Mouse (Mus musculus) B cell, adult 67 days (primary cell): ENCODE measurements around the gene S100a16. TPM values are rescaled to one million over a fixed set of nuclear protein-coding genes. Genes with fewer than 3 reads are reported as not detected.

Experiments used
- total RNA-seq, 2 experiments: library from RNA; stranded (reverse); gene quantifications; 4 replicates each; pipeline ENCODE4 v1.2.4; 2023

The S100a16 gene
- total RNA-seq = not detected

DNA sequence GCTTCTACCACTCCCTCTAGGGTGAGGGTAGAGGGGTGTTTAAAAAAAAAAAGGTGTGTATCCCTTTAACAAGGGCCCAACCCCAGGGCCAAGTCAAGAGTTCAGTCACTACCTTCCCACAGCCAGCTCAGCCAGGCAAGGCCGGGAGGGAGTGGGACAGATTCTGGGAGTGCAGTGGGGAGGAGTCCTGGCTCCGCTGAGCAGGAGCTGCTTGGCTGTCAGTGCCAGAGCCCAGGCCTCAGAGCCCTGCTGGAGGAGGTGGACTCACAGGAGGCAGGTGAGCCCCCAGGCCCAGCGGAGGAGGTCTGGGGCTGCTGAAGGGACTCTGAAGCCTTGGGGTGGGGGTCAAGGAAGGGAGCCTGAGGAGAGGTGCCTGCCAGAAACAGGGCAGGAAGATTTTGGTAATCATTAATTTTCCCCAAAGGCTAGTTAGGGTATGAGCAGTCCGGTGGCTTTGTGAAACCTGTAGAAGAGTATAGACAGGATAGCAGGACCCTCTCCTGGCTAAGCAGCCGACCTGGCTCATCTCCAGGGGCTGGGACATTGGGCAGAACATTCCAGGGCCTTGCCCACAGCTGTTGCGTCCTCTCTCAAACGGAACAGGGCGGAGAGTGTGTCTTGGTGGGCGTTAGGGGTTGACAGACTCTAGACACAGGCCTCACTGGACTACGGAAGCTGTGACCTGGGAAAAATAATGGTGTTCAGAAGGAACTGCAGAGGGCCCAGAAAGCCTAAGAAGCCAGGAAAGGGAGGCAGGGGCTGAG, at the start of gene S100a16:
Gene S100a16, plus strand, starts transcription at position 114 of the 764 bp plus-strand sequence.

DNA sequence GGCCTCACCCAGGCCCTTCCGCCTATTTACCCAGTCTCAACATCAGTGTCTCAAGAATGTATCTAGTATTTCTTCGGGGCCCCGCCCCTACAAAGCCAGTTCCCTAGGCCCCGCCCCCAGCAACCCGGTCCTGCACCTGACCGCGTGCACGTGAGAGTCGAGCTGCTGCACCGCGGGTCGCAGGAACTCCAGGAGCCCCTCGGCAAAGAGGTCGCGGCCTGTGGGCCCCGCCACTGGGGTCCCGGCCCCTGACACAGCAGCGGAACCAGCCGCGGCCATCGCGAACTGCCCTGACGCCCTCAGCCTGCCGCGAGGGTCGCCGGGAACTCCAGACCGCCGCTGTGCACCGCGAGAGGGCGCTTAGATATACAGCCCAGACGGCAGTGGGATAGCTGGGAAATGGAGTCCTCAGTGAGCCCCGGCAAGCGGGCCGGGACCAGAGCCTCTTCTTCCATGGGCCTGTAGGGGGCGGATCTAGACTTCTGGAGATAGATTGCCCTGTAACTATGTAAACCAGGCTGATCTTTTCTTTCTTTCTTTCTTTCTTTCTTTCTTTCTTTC, 46.3 kb upstream of the S100a16 start, which contains the start of gene Snapin:
Gene Snapin, minus strand, starts transcription at position 338 of the 561 bp plus-strand sequence.

GRCm38 (mm10) chr3:90508950-90509746, 27.9 kb upstream of the S100a16 start, which contains the start of gene Chtop:
TSS of gene Chtop (minus strand) at chr3:90509498.

GRCm38 (mm10) chr3:90513796-90514590, 23.1 kb upstream of the S100a16 start, which contains the start of the genes S100a1 and S100a13:
TSS of gene S100a1 (minus strand) at chr3:90514392.
TSS of gene S100a13 (plus strand) at chr3:90514435.

DNA sequence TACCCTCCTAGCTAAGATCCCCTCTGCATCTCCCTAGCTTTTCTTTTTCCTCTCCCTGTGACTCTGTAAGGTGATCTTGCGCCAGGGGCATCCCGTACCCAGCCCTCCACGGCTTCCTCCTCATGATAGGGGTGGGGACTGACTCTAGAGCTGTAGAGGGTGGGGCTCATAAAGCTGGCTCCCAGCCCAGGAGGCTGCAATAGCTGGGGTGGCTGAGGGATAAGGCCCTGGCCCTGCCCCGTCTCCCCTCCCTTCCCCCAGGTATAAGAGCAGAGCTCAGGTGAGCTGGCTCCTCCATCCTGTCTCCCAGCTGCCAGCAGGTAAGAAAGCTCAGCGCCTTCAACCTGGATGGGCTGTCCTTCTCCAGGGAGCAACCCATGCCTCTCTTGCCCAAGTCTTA, 10.5 kb upstream of the S100a16 start, which contains the start of gene S100a14:
Gene S100a14, plus strand, starts transcription at position 277 of the 400 bp plus-strand sequence.

DNA sequence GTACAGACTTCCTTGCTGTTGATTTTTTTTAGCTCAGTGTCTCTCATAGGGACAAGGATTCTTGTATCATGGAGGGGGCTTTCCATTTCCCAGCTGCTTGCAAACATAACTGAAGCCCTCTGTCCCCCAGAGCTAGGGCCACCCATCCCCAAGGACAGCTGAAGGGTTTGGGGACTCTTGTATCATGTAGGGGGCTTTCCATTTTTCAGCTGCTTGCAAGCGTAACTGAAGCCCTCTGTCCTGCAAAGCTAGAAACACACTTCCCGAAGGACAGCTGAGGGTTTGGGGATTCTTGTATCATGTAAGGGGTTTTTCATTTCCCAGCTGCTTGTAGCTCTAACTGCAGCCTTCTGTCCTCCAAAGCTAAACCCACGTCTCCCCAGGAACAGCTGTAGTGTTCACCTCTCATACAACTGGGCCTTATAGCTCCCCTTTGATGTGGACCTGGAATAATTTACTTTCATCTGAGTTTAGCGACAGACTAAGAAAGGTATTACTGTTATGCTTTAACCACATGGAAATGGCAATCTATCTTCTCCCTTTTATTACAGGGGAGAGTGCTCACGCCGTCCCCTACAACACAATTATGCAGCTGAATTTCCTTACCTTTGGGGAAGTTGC, 23.1 kb downstream of the S100a16 start, which contains the start of gene S100a3:
Gene S100a3, plus strand, starts transcription at position 571 of the 621 bp plus-strand sequence.

GRCm38 (mm10) chr3:90589947-90590346, 52.9 kb downstream of the S100a16 start, which contains the start of gene S100a2:
TSS of gene S100a2 (plus strand) at chr3:90590247.

Other genes starting within 250 kb of the S100a16 start
- 100 to 1,000 TPM; 120 to 129 TPM for gene Gatad2b, start 244.1 kb upstream of the S100a16 start, total RNA-seq
- gene Slc27a3, start 147.3 kb upstream of the S100a16 start, total RNA-seq = 1 to 10 TPM; 1.4 to 3.3 TPM
- 10 to 100 TPM; 60.8 to 63.6 TPM for gene Ints3, start 103.6 kb upstream of the S100a16 start, total RNA-seq
- not detected for gene Npr1, start 71.4 kb upstream of the S100a16 start, total RNA-seq
- gene Ilf2, start 61.1 kb upstream of the S100a16 start, total RNA-seq = 10 to 100 TPM; 93.4 to 97.9 TPM
- 10 to 100 TPM; 63.2 to 64.4 TPM for gene Snapin, start 46.2 kb upstream of the S100a16 start, total RNA-seq
- gene Chtop, start 27.8 kb upstream of the S100a16 start, total RNA-seq = 100 to 1,000 TPM; 198 to 203 TPM
- gene S100a1, start 22.9 kb upstream of the S100a16 start, total RNA-seq = not detected
- 10 to 100 TPM; 18.4 to 23.5 TPM for gene S100a13, start 22.8 kb upstream of the S100a16 start, total RNA-seq
- 1 to 10 TPM in 1 of 2 experiments, under 1 TPM in 1; 0.70 to 1.2 TPM for gene S100a14, start 10.4 kb upstream of the S100a16 start, total RNA-seq
- not detected for gene S100a3, start 23.3 kb downstream of the S100a16 start, total RNA-seq
- gene S100a2, start 53.0 kb downstream of the S100a16 start, total RNA-seq = not detected
- not detected for gene Gm42674, start 64.7 kb downstream of the S100a16 start, total RNA-seq
- gene S100a4, start 66.5 kb downstream of the S100a16 start, total RNA-seq = 10 to 100 TPM; 51.9 to 57.1 TPM
- gene S100a5, start 71.3 kb downstream of the S100a16 start, total RNA-seq = 1 to 10 TPM; 5.2 to 5.4 TPM
- 100 to 1,000 TPM in 1 of 2 experiments, 10 to 100 TPM in 1; 78.7 to 101 TPM for gene S100a6, start 75.6 kb downstream of the S100a16 start, total RNA-seq
- not detected for gene S100a7a, start 116.8 kb downstream of the S100a16 start, total RNA-seq
- gene S100a8, start 131.7 kb downstream of the S100a16 start, total RNA-seq = 10 to 100 TPM in 1 of 2 experiments, 1 to 10 TPM in 1; 6.8 to 14.3 TPM
- gene S100a9, start 158.5 kb downstream of the S100a16 start, total RNA-seq = 10 to 100 TPM in 1 of 2 experiments, 1 to 10 TPM in 1; 9.6 to 10.5 TPM
- not detected for gene Pglyrp4, start 189.7 kb downstream of the S100a16 start, total RNA-seq
- not detected for gene Gm5849, start 240.6 kb downstream of the S100a16 start, total RNA-seq